Mouse (Mus musculus) erythroblast, embryonic 14.5 days (primary cell): ENCODE data around the gene Rrp9.

Experiments
- GATA1 ChIP-seq: IDR thresholded peaks from 2 replicates; pipeline ENCODE4 v1.6.1; 2012; ENCODE audit warnings: low read length, inconsistent platforms, mixed read lengths
- TAL1 ChIP-seq: IDR thresholded peaks from 3 replicates; pipeline ENCODE4 v1.6.1; 2012; ENCODE audit warnings: low read length, inconsistent platforms, mixed read lengths

DNA sequence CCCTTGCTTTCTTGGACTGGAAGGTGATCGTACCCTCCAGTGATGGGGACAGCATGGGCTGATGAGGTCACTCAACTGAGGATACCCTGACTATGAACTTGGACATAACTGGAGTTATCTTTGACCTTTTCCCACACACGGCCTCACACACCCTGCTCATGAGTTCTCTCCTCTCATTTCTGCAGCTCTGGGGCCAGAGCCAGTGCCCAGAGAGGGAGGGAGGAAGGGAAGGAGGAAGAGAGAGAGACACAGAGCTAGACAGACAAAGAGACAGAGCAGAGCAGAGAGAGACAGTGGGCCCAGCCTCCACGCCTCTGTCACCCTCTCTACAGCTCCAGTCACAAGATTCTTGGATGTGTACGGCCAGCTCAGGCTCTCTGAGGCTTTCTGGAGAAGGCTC is 3.4 kb upstream of the Rrp9 start:
- TF ChIP-seq TAL1 (no peak), GATA1 (no peak)
